ENCODE assay signal across 21 mouse cellular contexts in the genomic region with DNA sequence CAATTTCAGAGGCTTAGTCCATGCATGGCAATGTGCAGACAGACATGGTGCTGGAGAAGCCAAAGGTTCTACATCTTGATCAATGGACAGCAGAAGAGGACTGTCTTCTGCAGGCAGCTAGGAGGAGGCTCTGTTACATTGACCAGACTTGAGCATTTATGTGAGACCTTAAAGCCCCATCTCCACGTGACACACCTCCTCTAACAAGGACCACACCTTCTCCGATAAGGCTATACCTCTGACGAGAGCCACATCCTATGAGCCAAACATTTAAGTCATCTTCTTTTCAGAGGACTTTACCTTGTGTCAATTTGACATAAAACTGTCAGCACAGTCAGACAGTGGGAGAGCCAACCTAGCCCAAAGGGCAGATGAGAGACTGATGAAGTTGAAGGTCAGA. TPM values are rescaled to one million over a fixed set of nuclear protein-coding genes. Genes with fewer than 3 reads are reported as not detected.
A peak's percentile ranks its signal among the peaks of the same experiment; 100 is the strongest.
DNase-seq lines count a peak whose midpoint lies in the region; ATAC-seq and TF ChIP-seq lines count a peak whose summit lies in the region.
"Had no signal": no experiment of that assay in that cellular context is flagged by ENCODE, and none has a peak within 500 bp of the region (broad histone marks: within the 10 kb centered on the region; RNA-seq: fewer than 3 reads in every experiment).

No protein-coding gene starts in this region.

- no peak overlapping the region for H3K9ac ChIP-seq in liver, embryonic 11.5 days (ENCODE audit: low read depth, low read length)
- H3K9ac ChIP-seq in liver, adult 2 months (ENCODE audit: low read depth, low read length) = no peak overlapping the region
- no peak overlapping the region for H3K9ac ChIP-seq in liver, embryonic 15.5 days
- H3K9ac ChIP-seq: embryonic facial prominence, embryonic 13.5 days; heart, embryonic 15.5 days; hindbrain, embryonic 14.5 days had no signal

- intact Hi-C loops in gastrocnemius, postnatal 36 days (cut with DNase I) = no loop called here

- H3K4me2 ChIP-seq in liver, embryonic 11.5 days = no peak overlapping the region
- peak overlapping the region; percentile 74 for H3K4me2 ChIP-seq in liver, embryonic 15.5 days
- H3K4me2 ChIP-seq: embryonic facial prominence, embryonic 13.5 days; heart, embryonic 11.5 days; heart, embryonic 15.5 days; hindbrain, embryonic 14.5 days had no signal

- no peaks in the 10 kb centered on the region for H3K36me3 ChIP-seq in liver, embryonic 11.5 days (ENCODE audit: control insufficient read depth, insufficient read depth, low read length)
- no peaks in the 10 kb centered on the region for H3K36me3 ChIP-seq in liver, adult 2 months (ENCODE audit: control insufficient read depth, insufficient read depth, low read length)
- 0 out of 2 replicates have a peak, but pooled peaks cover 4% of the 10 kb centered on the region for H3K36me3 ChIP-seq in liver, embryonic 15.5 days (replicated peaks)
- H3K36me3 ChIP-seq: embryonic facial prominence, embryonic 13.5 days; forebrain, embryonic 10.5 days; hindbrain, embryonic 10.5 days had no signal

- 85% methylated on average over 3 of the region's 3 CpGs for WGBS in liver, embryonic 11.5 days
- 97% methylated on average over 3 of the region's 3 CpGs for WGBS in liver, adult 2 months
- WGBS in liver, embryonic 15.5 days (ENCODE audit: insufficient replicate concordance) = 47% methylated on average over 3 of the region's 3 CpGs

- no peak for TF ChIP-seq CTCF in liver, adult 2 months (IDR thresholded peaks at IDR 0.05; ENCODE audit: low read depth, low read length)

- TF ChIP-seq POLR2A in liver, adult 2 months (IDR thresholded peaks at IDR 0.05; ENCODE audit: extremely low read depth, insufficient read depth, low read length) = no peak

- H3K4me3 ChIP-seq in liver, embryonic 11.5 days (ENCODE audit: low read depth, low read length) = no peak overlapping the region
- no peak overlapping the region for H3K4me3 ChIP-seq in liver, adult 2 months (ENCODE audit: insufficient read depth, low read depth, low read length)
- no peak overlapping the region for H3K4me3 ChIP-seq in liver, embryonic 15.5 days (replicated peaks)
- H3K4me3 ChIP-seq: embryonic facial prominence, embryonic 13.5 days; forebrain, embryonic 10.5 days; heart, adult 2 months; heart, embryonic 15.5 days; hindbrain, embryonic 10.5 days had no signal

- no peaks in the 10 kb centered on the region for H3K79me2 ChIP-seq in liver, adult 2 months (ENCODE audit: control insufficient read depth, insufficient read depth, low read length)

- H3K4me1 ChIP-seq in liver, embryonic 11.5 days (replicated peaks; ENCODE audit: control insufficient read depth, insufficient read depth, low read length) = peaks cover 29% of the 10 kb centered on the region
- H3K4me1 ChIP-seq in liver, adult 2 months (ENCODE audit: control insufficient read depth, insufficient read depth, low read length) = peaks cover 11% of the 10 kb centered on the region
- peaks cover 68% of the 10 kb centered on the region for H3K4me1 ChIP-seq in liver, embryonic 15.5 days (replicated peaks)
- H3K4me1 ChIP-seq: embryonic facial prominence, embryonic 13.5 days; forebrain, embryonic 10.5 days; hindbrain, embryonic 10.5 days had no signal

- no peak overlapping the region for H3K27ac ChIP-seq in liver, embryonic 11.5 days (ENCODE audit: low read depth, low read length)
- no peak overlapping the region for H3K27ac ChIP-seq in liver, adult 2 months (replicated peaks; ENCODE audit: insufficient read depth, low read depth, low read length)
- peak overlapping the region; percentile 96 for H3K27ac ChIP-seq in liver, embryonic 15.5 days (replicated peaks)
- H3K27ac ChIP-seq: embryonic facial prominence, embryonic 13.5 days; forebrain, embryonic 10.5 days; heart, adult 2 months; heart, embryonic 15.5 days; hindbrain, embryonic 10.5 days; hindbrain, embryonic 14.5 days had no signal

- no peaks in the 10 kb centered on the region for H3K9me3 ChIP-seq in liver, embryonic 11.5 days (ENCODE audit: control insufficient read depth, low read length)
- H3K9me3 ChIP-seq in liver, embryonic 15.5 days (replicated peaks) = no peaks in the 10 kb centered on the region
- H3K9me3 ChIP-seq: embryonic facial prominence, embryonic 13.5 days; forebrain, embryonic 10.5 days; heart, embryonic 15.5 days; hindbrain, embryonic 10.5 days had no signal

- no peak for ATAC-seq in liver, embryonic 11.5 days (replicated peaks; ENCODE audit: low FRiP score)
- no peak for ATAC-seq in liver, embryonic 15.5 days (ENCODE audit: insufficient read depth)
- ATAC-seq: forebrain, embryonic 14.5 days had no signal

- DNase-seq in liver = peak; percentile 41
- DNase-seq in liver, embryonic 11.5 days (ENCODE audit: low spot score) = no peak
- DNase-seq in liver, adult 2 months (ENCODE audit: extremely low read depth, low read depth, low spot score) = peak; percentile 16
- no peak for DNase-seq in natural killer cell, adult 2 months (ENCODE audit: low spot score in 2 of 2)
- no peak for DNase-seq in frontal cortex, postnatal 10 days (ENCODE audit: low spot score in 2 of 2)
- no peak for DNase-seq in gastrocnemius, postnatal 36 days
- DNase-seq: adrenal gland, postnatal 14 days; cerebellum, adult 18-20 months; cerebellum, adult 9-11 months; cerebellum, postnatal 36 days; heart, adult 2 months; heart, postnatal 14 days had no signal

- no peaks in the 10 kb centered on the region for H3K27me3 ChIP-seq in liver, embryonic 11.5 days (replicated peaks; ENCODE audit: control insufficient read depth, insufficient read depth, low read length)
- H3K27me3 ChIP-seq in liver, adult 2 months (ENCODE audit: control insufficient read depth, insufficient read depth, low read length) = no peaks in the 10 kb centered on the region
- H3K27me3 ChIP-seq in liver, embryonic 15.5 days = no peaks in the 10 kb centered on the region
- H3K27me3 ChIP-seq: embryonic facial prominence, embryonic 13.5 days; heart, embryonic 15.5 days had no signal

RNA-seq across cellular contexts. Expression of gene Serpinb6b, which starts 5.8 kb away (rescaled TPM):
- 3.8 and 6.4 TPM in 2 replicates for polyA plus RNA-seq in liver, embryonic 11.5 days (2014; fragmentation: Nextera tagmentation; extraction: Ambion mirVana)
- total RNA-seq in liver, adult 2 months (2014; rRNA removed) = 2.6 and 2.7 TPM in 2 replicates
- 0.33 and 0.60 TPM in 2 replicates for polyA plus RNA-seq in liver, adult 2 months (2012; rRNA removed)
- polyA plus RNA-seq in liver, embryonic 15.5 days (2015; fragmentation: Nextera tagmentation; extraction: Ambion mirVana) = 4.6 and 5.4 TPM in 2 replicates
- 1 to 10 TPM; 2.8 to 3.5 TPM for total RNA-seq in gastrocnemius, postnatal 36 days (2021)

RNA-seq across cellular contexts. Expression of gene Serpinb9, which starts 32.3 kb away (rescaled TPM):
- polyA plus RNA-seq in liver, embryonic 11.5 days (2014; fragmentation: Nextera tagmentation; extraction: Ambion mirVana) = 3.2 and 3.4 TPM in 2 replicates
- 7.2 and 11.9 TPM in 2 replicates for total RNA-seq in liver, adult 2 months (2014; rRNA removed)
- polyA plus RNA-seq in liver, adult 2 months (2012; rRNA removed) = 1.8 and 2.6 TPM in 2 replicates
- 1.8 and 1.9 TPM in 2 replicates for polyA plus RNA-seq in liver, embryonic 15.5 days (2015; fragmentation: Nextera tagmentation; extraction: Ambion mirVana)
- 1 to 10 TPM; 1.5 to 1.7 TPM for total RNA-seq in gastrocnemius, postnatal 36 days (2021)

RNA-seq across cellular contexts. Expression of gene Serpinb9b, which starts 56.4 kb away (rescaled TPM):
- not detected in 2 replicates for polyA plus RNA-seq in liver, embryonic 11.5 days (2014; fragmentation: Nextera tagmentation; extraction: Ambion mirVana)
- not detected in 2 replicates for total RNA-seq in liver, adult 2 months (2014; rRNA removed)
- 0.04 and 0.05 TPM in 2 replicates for polyA plus RNA-seq in liver, adult 2 months (2012; rRNA removed)
- not detected in 2 replicates for polyA plus RNA-seq in liver, embryonic 15.5 days (2015; fragmentation: Nextera tagmentation; extraction: Ambion mirVana)
- not detected for total RNA-seq in gastrocnemius, postnatal 36 days (2021)
- total RNA-seq: gastrocnemius, adult 8-10 months had no signal
- polyA plus RNA-seq: embryonic facial prominence, embryonic 13.5 days; forebrain, embryonic 10.5 days had no signal

Comparison
In these comparisons a context has a peak if more than half of its experiments do, and no peak if none do; other contexts are left out.
1. DNase-seq: peak in liver (single experiment) and liver, adult 2 months (single experiment); none in liver, embryonic 11.5 days (single experiment), natural killer cell, adult 2 months (0 of 2), frontal cortex, postnatal 10 days (0 of 2) and gastrocnemius, postnatal 36 days (0 of 2).